Mouse (Mus musculus): ENCODE data around the gene Inip. TPM values are rescaled to one million over a fixed set of nuclear protein-coding genes. Genes with fewer than 3 reads are reported as not detected.
"Not testable (repeated sequence)": the region's sequence is repeated elsewhere in the genome, so short reads cannot be mapped to it uniquely, and the experiment has no call there.

Gene Inip
- total and polyA plus RNA-seq, 3 experiments: 6.7 to 18.0 (median 16.1) TPM

DNA sequence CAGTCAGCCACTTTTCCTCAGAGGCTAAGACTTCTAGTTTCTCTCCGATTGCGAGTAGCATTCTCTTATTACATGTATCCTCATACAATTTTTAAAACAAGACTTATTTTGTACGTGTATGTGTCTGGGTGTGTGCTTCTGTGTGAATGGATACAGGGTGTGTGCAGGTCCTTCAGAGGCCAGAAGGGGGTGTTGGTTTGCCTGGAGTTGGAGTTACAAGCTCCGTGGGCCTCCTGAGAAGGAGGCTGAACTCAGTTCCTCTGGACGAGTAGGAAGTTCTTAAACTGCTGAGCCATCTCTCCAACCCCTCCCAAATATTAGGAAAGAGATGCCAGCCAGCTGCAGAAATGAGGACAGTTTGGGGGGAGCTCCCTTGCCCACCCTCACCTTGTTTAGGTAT, 7.0 kb upstream of the Inip start:
- DNase-seq: no peak

DNA sequence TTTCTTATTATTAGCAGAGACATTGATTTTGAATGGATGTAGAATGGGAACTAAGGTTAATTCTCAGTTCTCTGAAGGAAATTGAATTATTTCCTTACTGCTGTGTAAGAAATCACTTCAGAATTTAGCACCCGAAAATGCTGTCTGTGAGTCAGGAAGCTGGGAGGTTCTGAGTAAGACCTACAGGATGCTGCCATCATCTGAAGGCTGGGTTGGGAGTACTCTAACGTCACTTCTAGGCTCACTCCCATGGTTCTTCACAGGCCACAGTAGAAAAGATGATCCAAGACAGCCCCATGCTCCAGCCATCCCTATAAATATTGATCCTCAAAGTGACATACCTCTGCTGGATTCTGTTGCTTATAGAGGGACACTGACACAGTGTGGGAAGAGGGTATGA, 6.1 kb upstream of the Inip start:
- no peak for DNase-seq

DNA sequence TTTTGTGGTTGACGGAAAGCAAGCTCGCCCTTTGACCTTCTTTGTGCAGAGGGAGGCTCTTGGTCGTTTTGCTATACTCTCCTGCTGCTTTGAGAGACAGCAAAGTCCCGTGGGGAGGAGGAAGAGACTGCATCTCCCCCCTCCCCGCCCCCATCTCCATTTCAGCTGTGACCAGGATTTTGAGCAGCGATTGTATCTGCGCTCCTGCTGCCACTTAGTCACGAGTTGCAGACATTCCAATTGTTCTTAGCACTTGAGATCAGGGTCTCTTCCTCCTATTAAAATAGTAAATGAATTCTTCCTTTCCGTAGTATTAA, 5.4 kb upstream of the Inip start:
- no peak for DNase-seq

DNA sequence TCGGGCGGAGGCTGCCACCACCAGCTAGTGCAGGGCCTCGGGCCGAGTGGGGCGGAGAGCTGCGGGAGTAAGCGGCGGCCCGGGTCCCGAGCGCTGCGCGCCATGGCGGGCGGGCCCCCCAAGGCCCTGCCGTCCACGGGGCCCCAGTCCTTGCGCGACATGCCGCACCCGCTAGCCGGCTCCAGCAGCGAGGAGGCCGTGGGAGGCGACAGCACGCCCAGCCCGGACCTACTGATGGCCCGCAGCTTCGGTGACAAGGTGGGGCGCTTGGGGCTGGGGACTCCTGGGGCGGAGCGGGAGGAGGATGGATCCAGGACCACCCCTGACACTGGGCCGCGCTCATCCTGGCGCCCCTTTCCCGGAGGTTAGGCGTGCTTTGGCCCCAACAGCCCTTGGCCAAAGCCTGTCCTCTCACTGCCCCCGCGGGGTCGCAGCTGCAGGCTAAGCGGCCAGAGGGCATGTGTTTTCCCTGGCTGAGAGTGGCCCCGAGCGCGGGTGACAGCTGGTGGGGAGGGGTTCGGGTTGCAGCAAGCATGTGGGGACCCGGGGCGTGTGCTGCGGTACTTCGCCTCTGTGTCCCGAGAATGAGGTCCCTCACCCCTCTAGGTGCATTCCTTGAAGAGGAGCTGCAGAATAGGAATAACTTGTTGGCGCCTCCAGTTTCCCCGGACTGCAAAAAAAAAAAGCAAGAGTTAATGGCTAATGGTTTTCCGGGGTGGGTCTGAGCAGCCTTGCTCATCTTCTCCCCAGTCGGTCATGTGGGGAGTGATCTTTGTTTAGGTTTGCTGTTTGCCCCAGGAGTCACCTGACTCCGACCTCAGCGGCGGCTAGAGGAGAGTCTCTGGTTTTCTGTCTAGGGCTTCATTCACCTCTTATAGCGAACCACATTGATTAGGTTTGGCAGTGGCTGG, 4.8 kb upstream of the Inip start:
- DNase-seq: peak; percentile 46

DNA sequence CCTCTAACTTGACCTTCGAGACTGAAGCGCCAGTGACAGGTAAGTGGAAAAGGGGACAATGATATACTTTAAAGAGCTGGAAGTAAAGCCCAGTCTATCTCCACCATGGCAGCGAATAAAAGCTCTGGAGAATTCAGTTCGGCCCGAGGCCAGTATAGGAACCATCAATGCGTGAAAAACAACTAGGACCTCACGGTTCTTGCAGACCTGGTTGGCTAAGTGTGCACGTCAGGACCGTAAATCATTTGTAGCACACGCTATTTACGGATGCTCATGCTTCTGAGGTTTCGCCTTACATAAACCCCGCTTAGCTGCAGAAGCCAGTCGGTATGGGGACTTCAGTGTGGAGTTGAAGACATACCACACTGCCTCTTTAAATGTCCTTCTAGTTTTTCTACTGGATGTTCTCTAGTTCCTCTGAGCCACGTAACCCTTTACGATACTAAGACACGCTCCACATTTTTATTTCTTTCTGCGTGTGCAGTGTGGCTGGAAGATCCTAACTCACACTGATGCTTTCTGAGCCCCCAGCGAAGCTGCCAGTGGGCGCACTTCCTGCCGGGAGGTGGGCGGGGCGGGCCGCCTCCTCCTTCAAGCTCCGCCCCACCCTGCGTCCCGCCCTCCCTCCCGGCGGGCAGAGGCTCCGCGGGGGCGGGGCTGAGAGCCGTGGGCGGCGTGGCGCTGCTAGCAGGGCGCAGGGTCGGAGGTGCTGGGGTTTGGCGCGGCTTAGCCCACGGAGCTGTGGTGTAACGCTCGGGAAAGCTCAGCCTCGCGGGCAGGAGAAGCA, 4.0 kb upstream of the Inip start, which contains the start of gene Snx30:
Gene Snx30 (plus strand): TSS at position 660 of the 787 bp plus-strand sequence.
- DNase-seq: peak; percentile 95

DNA sequence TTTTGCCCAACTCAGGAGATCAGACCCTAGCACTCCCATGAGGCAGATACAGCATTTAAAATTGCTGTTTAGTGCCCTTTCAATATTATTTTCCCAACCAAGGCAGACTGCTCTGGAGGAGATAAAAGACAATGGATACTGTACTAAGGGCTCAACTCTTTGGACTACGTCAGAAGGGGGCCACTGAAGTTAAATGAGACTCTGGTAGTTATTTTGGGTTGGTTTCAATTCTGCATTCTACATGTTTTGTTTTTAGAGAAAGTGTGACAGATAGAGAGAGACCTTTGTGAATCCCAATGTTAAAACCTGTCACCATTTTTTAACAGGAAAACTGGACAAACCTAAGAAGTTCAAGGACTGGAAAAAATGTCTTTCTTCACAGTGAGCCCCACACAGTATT, 3.4 kb upstream of the Inip start:
- DNase-seq: no peak

DNA sequence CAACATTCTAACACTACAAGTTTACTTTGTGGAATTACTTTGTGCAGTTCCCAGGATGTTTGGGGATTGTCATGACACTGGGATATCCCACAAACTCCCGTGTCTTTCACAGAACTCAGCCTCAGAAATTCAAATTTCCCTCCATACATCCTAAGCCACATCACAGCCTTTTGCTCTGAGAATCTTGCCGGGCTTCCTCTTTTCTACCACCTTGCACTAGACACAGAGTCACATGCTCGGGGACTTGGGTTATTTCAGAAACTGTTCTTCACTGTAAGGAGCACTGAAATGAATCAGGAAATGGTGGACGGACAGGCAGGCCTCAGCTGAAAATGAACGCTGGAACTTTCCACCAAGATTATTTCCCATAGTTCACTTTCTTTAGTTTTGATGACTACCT, 2.0 kb upstream of the Inip start:
- no peak for DNase-seq

DNA sequence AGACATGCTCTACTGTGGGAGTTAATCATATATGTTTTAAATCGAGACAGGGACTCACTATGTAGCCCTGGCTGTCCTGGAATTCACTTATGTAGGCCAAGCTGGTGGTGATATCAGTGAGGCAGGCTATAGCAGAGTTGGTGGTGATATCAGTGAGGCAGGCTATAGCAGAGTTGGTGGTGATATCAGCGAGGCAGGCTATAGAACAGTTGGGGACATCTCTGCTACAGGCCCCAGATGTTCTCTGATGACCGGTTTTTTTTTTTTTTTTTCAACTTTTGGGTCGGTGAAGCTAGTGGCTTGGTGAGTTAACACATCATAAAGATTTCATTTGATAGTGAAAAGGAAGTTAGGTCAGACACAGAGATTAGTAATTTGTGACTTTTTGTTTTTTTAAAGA, 1.4 kb upstream of the Inip start:
- DNase-seq: no peak

DNA sequence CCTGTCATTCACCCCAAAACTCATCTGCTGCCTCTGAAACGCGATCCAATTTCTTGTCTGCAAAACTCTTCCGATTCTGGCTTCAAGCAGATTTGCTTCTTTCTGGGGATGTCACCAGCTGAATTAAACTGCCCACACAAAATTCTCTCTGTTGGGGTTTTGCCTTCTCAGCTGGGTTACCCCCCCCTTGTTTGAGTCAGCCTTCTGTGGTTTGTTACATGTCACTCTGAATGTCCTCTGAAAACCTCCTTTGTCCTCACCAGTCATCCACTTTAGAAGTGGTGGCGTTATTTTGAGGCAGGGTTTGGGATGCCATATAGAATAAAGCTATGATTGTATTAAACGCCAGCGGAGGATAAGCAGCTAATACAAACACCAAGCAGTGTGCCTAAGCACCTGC, 718 bp upstream of the Inip start:
- DNase-seq: no peak

DNA sequence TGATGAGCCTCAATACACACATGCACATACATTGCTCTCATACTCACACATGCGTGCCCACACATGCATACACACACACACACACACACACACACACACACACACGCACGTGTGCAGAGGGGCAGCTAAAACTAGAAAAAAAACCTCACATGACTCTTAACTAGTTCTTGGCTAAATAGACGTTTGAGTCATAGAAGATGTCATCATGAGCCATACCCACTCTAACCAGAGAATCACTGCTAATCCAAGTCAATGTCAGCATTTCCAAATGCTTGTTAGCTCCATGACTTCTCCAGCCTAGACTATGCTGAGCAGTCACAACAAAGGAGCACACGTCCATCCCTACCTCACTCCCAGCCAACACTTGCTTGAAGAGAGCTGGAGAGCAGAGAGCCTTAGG, 1.2 kb downstream of the Inip start:
- no peak for DNase-seq

DNA sequence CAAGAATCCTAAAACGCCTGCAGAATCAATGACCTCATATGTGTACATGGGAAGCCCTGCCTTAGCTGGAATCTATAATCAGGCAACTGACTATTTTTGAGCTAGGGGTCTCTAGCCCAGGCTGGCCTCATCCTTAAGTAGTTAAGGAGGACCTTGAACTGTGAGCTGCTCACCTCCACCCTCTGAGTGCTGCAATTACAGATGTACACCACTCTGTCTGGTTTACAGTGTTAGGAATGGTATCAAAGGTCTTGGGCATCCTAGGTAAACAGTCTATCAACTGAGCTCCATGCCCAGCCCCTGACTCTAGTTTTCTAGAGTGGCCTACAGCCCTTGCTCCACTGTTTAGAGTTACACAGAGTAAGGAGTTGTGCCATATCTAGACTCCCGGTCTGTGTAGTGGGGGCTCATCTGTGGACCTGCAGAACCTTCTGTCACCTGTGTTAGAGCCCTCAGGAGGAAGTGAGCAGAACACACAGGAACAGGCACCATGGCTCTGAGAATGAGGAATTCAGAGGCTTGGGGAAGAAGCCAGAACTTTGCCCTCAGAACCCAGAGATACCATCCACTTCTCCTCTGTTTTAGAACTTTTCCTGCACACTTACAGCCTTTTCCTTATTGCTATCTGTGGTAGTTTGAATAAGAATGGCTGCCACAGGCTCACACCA, 5.5 kb downstream of the Inip start:
- DNase-seq: no peak

DNA sequence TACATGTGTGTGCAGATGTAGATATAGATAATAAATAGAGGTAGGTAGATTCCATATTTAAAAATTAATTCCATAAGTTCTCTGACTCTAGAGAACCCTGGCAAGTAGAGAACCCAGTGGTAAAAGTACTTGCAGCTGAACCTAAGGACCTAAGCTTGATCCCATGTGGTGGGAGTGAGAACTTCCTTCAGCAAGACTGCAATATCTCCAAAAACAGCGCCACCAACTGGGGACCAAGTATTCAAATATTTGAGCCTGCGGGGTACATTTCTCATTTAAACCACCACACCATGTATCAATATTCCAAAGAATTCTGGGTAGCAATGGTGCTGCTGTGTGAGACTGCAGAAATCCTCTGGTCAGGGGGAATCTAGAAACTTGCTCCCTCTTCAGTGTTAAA, 7.3 kb downstream of the Inip start:
- no peak for DNase-seq

DNA sequence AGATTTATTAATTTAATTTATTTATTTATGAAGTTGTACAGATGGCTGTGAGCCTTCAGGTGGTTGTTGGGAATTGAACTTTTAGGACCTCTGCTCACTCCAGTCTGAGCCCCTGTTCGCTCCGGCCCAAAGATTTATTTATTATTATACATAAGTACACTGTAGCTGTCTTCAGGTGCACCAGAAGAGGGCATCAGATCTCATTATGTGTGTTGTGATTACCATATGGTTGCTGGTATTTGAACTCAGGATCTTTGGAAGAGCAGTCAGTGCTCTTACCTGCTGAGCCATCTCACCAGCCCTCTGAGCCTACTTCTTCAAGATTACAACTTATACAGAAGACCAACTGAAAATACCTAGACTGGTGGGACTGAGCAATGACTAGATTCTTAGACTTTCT, 7.8 kb downstream of the Inip start:
- not testable (repeated sequence) for DNase-seq

DNA sequence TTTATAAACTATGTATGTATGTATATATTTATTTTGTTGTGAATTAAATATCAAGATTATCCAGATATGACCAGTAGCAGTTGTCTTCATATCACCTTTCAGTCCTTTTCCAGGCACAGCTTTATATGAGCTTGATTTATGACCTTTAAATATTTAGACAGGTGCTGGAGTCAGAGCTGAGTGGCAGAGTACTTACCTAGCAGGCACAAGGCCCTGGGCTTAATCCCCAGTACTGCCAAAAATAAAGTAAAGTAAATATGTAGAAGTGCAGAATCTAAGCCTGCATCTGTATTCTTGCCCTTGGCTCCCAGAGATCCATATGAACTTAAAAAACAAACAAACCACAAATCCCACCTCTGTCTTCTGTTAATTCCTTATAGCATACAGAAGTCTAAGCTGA, 12.4 kb downstream of the Inip start:
- no peak for DNase-seq

DNA sequence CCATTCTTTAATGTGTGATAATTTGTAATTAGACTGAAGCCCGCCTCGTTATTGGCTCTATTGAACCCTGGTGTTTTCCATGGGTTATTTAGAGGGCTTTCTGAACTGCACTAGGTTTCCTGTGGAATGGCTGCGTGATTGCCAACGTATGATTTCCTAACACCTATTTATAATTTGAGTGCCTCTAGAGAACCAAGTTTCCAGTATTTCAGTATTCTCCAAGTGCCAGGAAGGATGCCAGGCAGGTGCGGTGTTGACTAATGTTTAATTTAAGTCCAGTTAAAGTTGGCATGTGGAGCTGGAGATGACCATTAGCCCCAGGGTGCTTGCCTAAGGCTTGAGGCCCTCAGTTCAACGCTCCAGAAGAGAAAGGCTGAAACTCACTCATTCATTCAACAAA, 14.3 kb downstream of the Inip start:
- DNase-seq: no peak

DNA sequence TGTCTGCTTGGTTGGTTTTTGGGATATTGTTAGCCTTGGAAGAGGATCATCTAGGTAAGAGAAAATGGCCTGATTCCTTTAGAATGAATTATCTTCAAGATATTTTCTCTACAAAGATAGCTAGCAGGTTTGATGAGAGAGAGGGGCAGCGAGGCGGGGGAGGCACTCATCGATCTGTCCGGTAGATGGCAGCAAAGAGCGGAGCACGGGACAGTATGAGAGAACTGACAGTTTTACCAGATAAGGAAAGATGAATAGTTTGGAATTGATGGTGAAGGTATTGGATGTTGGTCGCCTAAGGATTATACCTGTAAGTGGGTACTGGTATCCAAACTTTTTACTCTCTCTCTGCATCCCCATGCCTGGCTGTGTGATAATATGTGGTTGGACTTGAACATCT, 14.7 kb downstream of the Inip start:
- peak; percentile 69 for DNase-seq

DNA sequence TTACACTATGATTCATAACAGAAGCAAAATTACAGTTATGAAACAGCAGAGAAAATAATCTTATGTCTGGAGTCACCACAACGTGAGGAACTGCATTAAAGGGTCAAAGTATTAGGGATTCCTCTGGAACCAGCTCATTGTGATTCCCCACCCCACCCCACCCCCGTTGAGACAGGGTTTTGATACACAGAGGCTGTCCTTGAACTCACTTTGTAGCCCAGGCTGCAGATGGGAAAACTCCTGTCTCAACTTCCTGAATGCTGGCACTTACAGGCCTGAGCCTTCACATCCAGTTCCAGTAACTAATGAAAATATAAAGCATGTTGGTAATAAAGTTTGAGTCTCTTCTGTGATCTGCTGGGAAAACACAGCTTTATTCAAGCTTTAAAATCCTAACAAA, 16.0 kb downstream of the Inip start:
- DNase-seq: no peak

DNA sequence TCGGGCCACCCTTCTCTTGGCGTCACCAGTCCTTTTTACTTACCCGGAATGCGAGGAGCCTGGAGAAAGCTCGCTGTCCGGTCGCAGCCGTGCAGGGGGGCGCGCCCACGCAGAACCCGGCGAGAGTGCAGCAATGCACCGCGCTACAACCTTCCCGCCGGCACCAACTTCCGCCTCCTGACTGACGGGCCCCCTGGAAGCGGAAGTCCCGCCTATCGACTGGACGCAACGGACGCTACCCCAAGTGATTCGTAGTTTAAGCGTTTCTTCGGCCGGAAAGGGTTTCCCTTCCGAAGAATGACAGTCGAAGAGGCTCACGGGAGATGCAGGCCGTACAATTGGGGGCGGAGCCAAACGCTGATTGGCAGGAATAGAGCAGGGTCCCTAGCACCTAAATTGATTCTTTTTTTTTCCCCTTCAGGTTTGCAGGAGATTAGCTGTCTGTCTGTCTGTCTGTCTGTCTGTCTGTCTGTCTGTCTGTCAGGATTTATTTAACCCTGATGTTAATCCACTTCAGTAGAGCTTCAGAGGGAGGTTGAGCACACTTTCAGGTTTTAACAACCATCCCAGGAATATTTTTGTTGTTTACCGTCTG, 17.6 kb downstream of the Inip start:
- DNase-seq: peak; percentile 96

DNA sequence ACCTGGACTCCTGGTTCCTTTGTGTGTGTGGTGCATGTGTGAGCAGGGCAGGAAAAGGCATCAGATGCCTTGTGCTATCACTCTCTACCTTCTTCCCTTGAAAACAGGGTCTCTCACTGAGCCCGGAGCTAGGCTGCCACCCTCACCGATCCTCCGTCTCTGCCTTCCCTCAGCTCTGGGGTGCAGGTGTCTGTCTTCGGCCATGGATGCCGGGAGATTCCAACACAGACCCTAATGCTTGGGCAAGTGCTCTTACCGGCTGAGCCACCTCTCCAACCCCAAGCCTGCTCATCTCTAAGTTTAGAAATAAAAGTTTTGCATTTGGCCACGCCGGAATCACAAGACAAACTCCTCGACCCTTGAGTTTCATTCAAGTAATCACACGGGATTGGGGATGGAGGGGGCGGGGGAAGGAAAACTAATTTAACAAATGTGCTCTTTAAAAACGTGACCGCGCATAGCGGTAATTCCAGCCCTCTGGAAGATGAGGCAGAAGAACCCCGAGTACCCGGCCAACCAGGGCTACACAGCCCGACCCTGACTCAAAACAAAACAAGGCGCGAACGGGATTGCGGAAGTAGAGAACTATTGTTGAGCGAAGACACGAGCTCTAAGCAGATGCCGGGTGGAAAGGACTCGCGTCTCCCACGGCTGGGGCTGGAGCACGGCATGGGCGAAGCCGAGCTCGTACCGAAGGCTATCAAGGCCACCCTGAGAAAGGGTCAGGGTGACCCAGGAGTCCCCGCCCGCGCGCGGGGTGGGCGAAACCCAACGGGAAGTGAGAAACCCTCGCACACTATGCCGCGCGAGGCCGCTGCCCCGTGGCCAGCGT, 18.3 kb downstream of the Inip start:
- DNase-seq: peak; percentile 13

DNA sequence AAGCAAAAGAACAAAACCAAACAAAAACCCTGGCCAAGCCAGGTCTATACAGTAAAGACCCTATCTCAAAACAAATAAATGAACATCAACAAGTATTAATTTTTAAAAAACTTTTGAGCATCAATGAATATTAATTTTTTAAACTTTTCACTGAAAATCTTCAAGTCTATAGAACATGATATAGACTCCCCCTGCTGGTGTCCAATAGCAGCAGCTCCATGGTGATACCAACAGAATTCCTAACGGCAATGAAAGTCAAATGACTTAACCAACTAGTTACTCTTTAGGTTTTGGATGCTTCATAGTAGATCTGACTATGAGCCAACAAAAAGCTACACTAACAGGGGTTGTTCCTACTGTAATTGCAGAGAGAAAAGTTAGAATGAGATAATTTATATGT, 20.8 kb downstream of the Inip start:
- no peak for DNase-seq

DNA sequence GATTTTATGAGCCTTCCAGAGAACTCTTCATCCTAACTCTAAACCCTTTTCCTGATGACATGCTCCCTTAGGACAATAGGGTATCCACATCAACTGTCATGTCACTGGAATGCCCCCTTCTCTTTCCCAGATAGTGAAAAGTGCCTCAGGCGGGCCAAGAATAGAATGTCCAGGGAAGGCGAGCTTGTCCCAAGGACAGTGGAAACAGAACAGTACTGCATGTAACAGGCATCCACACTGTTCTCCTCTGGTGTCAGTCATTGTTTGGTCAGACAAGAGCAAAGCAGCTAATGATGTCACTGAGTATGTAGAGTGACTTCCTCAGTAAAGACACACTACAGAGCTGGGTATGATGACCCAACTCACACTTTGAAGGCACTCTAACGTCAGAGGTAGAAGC, 23.6 kb downstream of the Inip start:
- no peak for DNase-seq

All from adrenal gland, adult 2 months (tissue).